Comparison of ENCODE assay signal across 9 mouse cellular contexts in genomic region chr2:33179171-33179929, GRCm38 (mm10). TPM values are rescaled to one million over a fixed set of nuclear protein-coding genes. Genes with fewer than 3 reads are reported as not detected.
DNase-seq lines count a peak whose midpoint lies in the region; ATAC-seq lines count a peak whose summit lies in the region.
"Had no signal": no experiment of that assay in that cellular context is flagged by ENCODE, and none has a peak within 500 bp of the region (broad histone marks: within the 10 kb centered on the region; RNA-seq: fewer than 3 reads in every experiment).

No protein-coding gene starts in this region.

- H3K4me3 ChIP-seq in heart, embryonic 10.5 days, result no peak overlapping the region
- no peak overlapping the region for H3K4me3 ChIP-seq in limb, embryonic 11.5 days (ENCODE audit: low read depth, low read length)

- ATAC-seq in limb, embryonic 11.5 days (ENCODE audit: insufficient number of reproducible peaks, low FRiP score, low TSS enrichment, low read depth), result no peak

- no peaks in the 10 kb centered on the region for H3K36me3 ChIP-seq in heart, embryonic 10.5 days
- no peaks in the 10 kb centered on the region for H3K36me3 ChIP-seq in limb, embryonic 11.5 days (ENCODE audit: control insufficient read depth, insufficient read depth, low read length)

- H3K27me3 ChIP-seq in heart, embryonic 10.5 days (ENCODE audit: insufficient read depth, poor library complexity, severe bottlenecking), result no peaks in the 10 kb centered on the region
- no peaks in the 10 kb centered on the region for H3K27me3 ChIP-seq in limb, embryonic 11.5 days (ENCODE audit: control insufficient read depth, insufficient read depth, low read length)

- no peak for DNase-seq in heart, embryonic 10.5 days (ENCODE audit: low spot score)
- DNase-seq in heart, postnatal 10 days, result no peak
- peak; percentile 25 for DNase-seq in retina, embryonic 14.5 days (ENCODE audit: low spot score)
- DNase-seq in retina, postnatal 1 day, result no peak
- no peak for DNase-seq in limb, embryonic 11.5 days (ENCODE audit: low spot score)
- DNase-seq in lung, postnatal 14 days, result no peak
- no peak for DNase-seq in embryo, embryonic 10.5 days (ENCODE audit: low spot score)
- no peak for DNase-seq in thymus, postnatal 14 days

- 73% methylated on average over 14 of the region's 14 CpGs for WGBS in heart, embryonic 10.5 days
- WGBS in limb, embryonic 11.5 days, result 58% methylated on average over 14 of the region's 14 CpGs

- no peak overlapping the region for H3K9ac ChIP-seq in limb, embryonic 11.5 days (ENCODE audit: low read length)
- H3K9ac ChIP-seq: lung, embryonic 14.5 days had no signal

- H3K27ac ChIP-seq in heart, embryonic 10.5 days, result peak overlapping the region; percentile 82
- peak overlapping the region; percentile 82 for H3K27ac ChIP-seq in limb, embryonic 11.5 days (replicated peaks; ENCODE audit: low read depth, low read length)

- no peaks in the 10 kb centered on the region for H3K9me3 ChIP-seq in heart, embryonic 10.5 days
- no peaks in the 10 kb centered on the region for H3K9me3 ChIP-seq in limb, embryonic 11.5 days (ENCODE audit: control insufficient read depth, low read length)

- no peak overlapping the region for H3K4me2 ChIP-seq in limb, embryonic 11.5 days (ENCODE audit: low read depth, severe bottlenecking)
- H3K4me2 ChIP-seq: lung, embryonic 14.5 days had no signal

- H3K4me1 ChIP-seq in heart, embryonic 10.5 days, result peaks cover 35% of the 10 kb centered on the region
- peaks cover 26% of the 10 kb centered on the region for H3K4me1 ChIP-seq in limb, embryonic 11.5 days (ENCODE audit: control insufficient read depth, insufficient read depth, low read length)

- intact Hi-C loops in heart, postnatal 10 days (cut with DNase I), result loop anchor here (5.0 kb wide), 1 partner anchor 38 kb away; the partner anchor contains the start of gene Angptl2

RNA-seq across cellular contexts. Expression of gene Angptl2, which starts 36.5 kb away (rescaled TPM):
- 40.4 and 49.8 TPM in 2 replicates for polyA plus RNA-seq in heart, embryonic 10.5 days (2016; fragmentation: Nextera tagmentation; extraction: Ambion mirVana)
- total RNA-seq in heart, postnatal 10 days (2021), result 100 to 1,000 TPM; 135 to 141 TPM
- 48.8 and 49.2 TPM in 2 replicates for polyA plus RNA-seq in limb, embryonic 11.5 days (2014; fragmentation: Nextera tagmentation; extraction: Ambion mirVana)

RNA-seq across cellular contexts. Expression of gene Garnl3, which starts 47.9 kb away (rescaled TPM):
- polyA plus RNA-seq in heart, embryonic 10.5 days (2016; fragmentation: Nextera tagmentation; extraction: Ambion mirVana), result 10.5 and 13.3 TPM in 2 replicates
- 1 to 10 TPM; 9.2 to 9.9 TPM for total RNA-seq in heart, postnatal 10 days (2021)
- polyA plus RNA-seq in limb, embryonic 11.5 days (2014; fragmentation: Nextera tagmentation; extraction: Ambion mirVana), result 10.4 and 13.1 TPM in 2 replicates
